ENCODE assay signal across 29 mouse cellular contexts in the genomic region with DNA sequence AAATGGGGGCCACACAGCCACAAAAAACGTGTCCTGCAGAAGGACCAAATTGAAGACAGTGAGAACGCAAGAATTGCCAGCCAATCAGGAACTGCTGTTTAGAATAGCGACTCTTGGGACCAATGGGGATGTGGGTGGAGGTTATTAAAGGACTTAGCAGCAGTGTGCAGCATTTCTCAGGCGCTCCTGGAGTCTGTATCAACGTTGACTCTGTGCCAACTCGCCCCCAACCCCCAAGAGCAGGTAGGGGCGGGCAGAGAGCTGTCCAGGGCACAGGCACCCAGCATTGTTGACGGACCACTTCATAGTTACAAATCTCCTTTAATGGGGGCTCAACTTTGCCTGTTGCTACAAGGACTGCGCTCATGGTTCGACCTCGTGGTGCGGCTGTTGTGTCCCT. TPM values are rescaled to one million over a fixed set of nuclear protein-coding genes. Genes with fewer than 3 reads are reported as not detected.
A peak's percentile ranks its signal among the peaks of the same experiment; 100 is the strongest.
DNase-seq lines count a peak whose midpoint lies in the region; ATAC-seq and TF ChIP-seq lines count a peak whose summit lies in the region.
"Had no signal": no experiment of that assay in that cellular context is flagged by ENCODE, and none has a peak within 500 bp of the region (broad histone marks: within the 10 kb centered on the region; RNA-seq: fewer than 3 reads in every experiment).

No protein-coding gene starts in this region.

- TF ChIP-seq EP300 in ES-Bruce4 (IDR thresholded peaks at IDR 0.05; ENCODE audit: insufficient read depth, low read depth, low read length): no peak

- peak overlapping the region; percentile 81 for H3K27ac ChIP-seq in midbrain, embryonic 10.5 days (replicated peaks)
- H3K27ac ChIP-seq in midbrain, embryonic 14.5 days (replicated peaks; ENCODE audit: low read depth, low read length): no peak overlapping the region
- no peak overlapping the region for H3K27ac ChIP-seq in ES-Bruce4 (ENCODE audit: insufficient read depth, low read length)
- 0 out of 2 replicates have a peak overlapping the region, but pooled peaks have one; percentile 10 for H3K27ac ChIP-seq in embryonic facial prominence, embryonic 10.5 days (replicated peaks)
- H3K27ac ChIP-seq: forebrain, embryonic 10.5 days; forebrain, embryonic 13.5 days; heart, embryonic 15.5 days; hindbrain, embryonic 14.5 days had no signal

- no peak for DNase-seq in midbrain, embryonic 10.5 days (ENCODE audit: low spot score)
- DNase-seq in midbrain, embryonic 14.5 days: no peak
- DNase-seq in MEL-GATA-1-ER (ENCODE audit: extremely low read depth, low read depth): peak; percentile 95
- DNase-seq in embryonic facial prominence, embryonic 10.5 days (ENCODE audit: low spot score): no peak
- no peak for DNase-seq in layer of hippocampus, adult 8-10 months (ENCODE audit: low spot score in 2 of 2)
- no peak for DNase-seq in thymus, adult 18-20 months
- DNase-seq: adrenal gland, adult 2 months; adrenal gland, postnatal 14 days; B cell, adult 2 months; cerebellum, adult 11-12 months; cerebellum, adult 8-10 months; cerebellum, postnatal 10 days; cerebellum, postnatal 36 days; embryo, embryonic 11 days; gastrocnemius, postnatal 10 days; gastrocnemius, postnatal 36 days; heart, adult 11 months; heart, postnatal 10 days; heart, postnatal 36 days had no signal

- H3K36me3 ChIP-seq in midbrain, embryonic 10.5 days: peaks cover 7% of the 10 kb centered on the region; the same call in 1 of the 2 replicates
- H3K36me3 ChIP-seq in midbrain, embryonic 14.5 days (ENCODE audit: control insufficient read depth, insufficient read depth, low read length): no peaks in the 10 kb centered on the region
- no peaks in the 10 kb centered on the region for H3K36me3 ChIP-seq in ES-Bruce4 (ENCODE audit: control insufficient read depth, insufficient read depth, low read length, poor library complexity, severe bottlenecking)
- H3K36me3 ChIP-seq in embryonic facial prominence, embryonic 10.5 days (replicated peaks): peaks cover 13% of the 10 kb centered on the region
- H3K36me3 ChIP-seq: G1E; heart, embryonic 12.5 days; heart, embryonic 15.5 days had no signal

- TF ChIP-seq POLR2A in ES-Bruce4 (IDR thresholded peaks at IDR 0.05; ENCODE audit: insufficient read depth, low read length): peak; percentile 37

- no peak overlapping the region for H3K4me2 ChIP-seq in midbrain, embryonic 14.5 days (ENCODE audit: low read length)
- H3K4me2 ChIP-seq: forebrain, embryonic 13.5 days; heart, embryonic 12.5 days; heart, embryonic 15.5 days; hindbrain, embryonic 14.5 days had no signal

- no peak for TF ChIP-seq CTCF in ES-Bruce4 (IDR thresholded peaks at IDR 0.05; ENCODE audit: low read depth, low read length)

- H3K4me3 ChIP-seq in midbrain, embryonic 10.5 days: no peak overlapping the region
- no peak overlapping the region for H3K4me3 ChIP-seq in midbrain, embryonic 14.5 days (replicated peaks; ENCODE audit: low read depth, low read length)
- H3K4me3 ChIP-seq in ES-Bruce4 (ENCODE audit: low read depth, low read length): peak overlapping the region; percentile 66
- no peak overlapping the region for H3K4me3 ChIP-seq in embryonic facial prominence, embryonic 10.5 days
- H3K4me3 ChIP-seq: forebrain, embryonic 10.5 days; forebrain, embryonic 13.5 days; heart, embryonic 12.5 days; heart, embryonic 15.5 days had no signal

- H3K9ac ChIP-seq in midbrain, embryonic 14.5 days (replicated peaks; ENCODE audit: low read length): no peak overlapping the region
- H3K9ac ChIP-seq in ES-Bruce4 (ENCODE audit: low read depth, poor library complexity, severe bottlenecking): no peak overlapping the region
- H3K9ac ChIP-seq: forebrain, embryonic 13.5 days; heart, embryonic 12.5 days; heart, embryonic 15.5 days; hindbrain, embryonic 14.5 days had no signal

- 92% methylated on average over 12 of the region's 12 CpGs for WGBS in midbrain, embryonic 10.5 days
- WGBS in midbrain, embryonic 14.5 days: 93% methylated on average over 12 of the region's 12 CpGs
- 90% methylated on average over 12 of the region's 12 CpGs for WGBS in embryonic facial prominence, embryonic 10.5 days

- peaks cover 53% of the 10 kb centered on the region for H3K4me1 ChIP-seq in midbrain, embryonic 10.5 days
- H3K4me1 ChIP-seq in midbrain, embryonic 14.5 days (ENCODE audit: control insufficient read depth, insufficient read depth, low read length): peaks cover 12% of the 10 kb centered on the region
- peaks cover 10% of the 10 kb centered on the region for H3K4me1 ChIP-seq in ES-Bruce4 (ENCODE audit: control insufficient read depth, insufficient read depth, low read length)
- peaks cover 44% of the 10 kb centered on the region for H3K4me1 ChIP-seq in embryonic facial prominence, embryonic 10.5 days

- peaks cover 27% of the 10 kb centered on the region for H3K9me3 ChIP-seq in midbrain, embryonic 10.5 days (replicated peaks)
- H3K9me3 ChIP-seq in midbrain, embryonic 14.5 days (ENCODE audit: control insufficient read depth, low read length): peaks cover 20% of the 10 kb centered on the region
- H3K9me3 ChIP-seq in ES-Bruce4 (replicated peaks; ENCODE audit: control insufficient read depth, insufficient read depth, low read length, poor library complexity, severe bottlenecking): peaks cover 11% of the 10 kb centered on the region; the same call in 1 of the 2 replicates
- peaks cover 17% of the 10 kb centered on the region for H3K9me3 ChIP-seq in embryonic facial prominence, embryonic 10.5 days
- H3K9me3 ChIP-seq: G1E; heart, embryonic 15.5 days had no signal

- ATAC-seq in midbrain, embryonic 14.5 days (ENCODE audit: low FRiP score, low TSS enrichment): no peak
- ATAC-seq: forebrain, embryonic 13.5 days; forebrain, embryonic 16.5 days; intestine, postnatal 0 days had no signal

- peaks cover 87% of the 10 kb centered on the region for H3K27me3 ChIP-seq in midbrain, embryonic 10.5 days (ENCODE audit: low read depth, poor library complexity, severe bottlenecking)
- H3K27me3 ChIP-seq in midbrain, embryonic 14.5 days (ENCODE audit: control insufficient read depth, insufficient read depth, low read length): peaks cover 20% of the 10 kb centered on the region; the same call in 1 of the 2 replicates
- H3K27me3 ChIP-seq in ES-Bruce4 (ENCODE audit: control insufficient read depth, insufficient read depth, low read length, poor library complexity, severe bottlenecking): no peaks in the 10 kb centered on the region
- H3K27me3 ChIP-seq in embryonic facial prominence, embryonic 10.5 days (replicated peaks; ENCODE audit: low read depth, poor library complexity, severe bottlenecking): peaks cover 32% of the 10 kb centered on the region; the same call in 1 of the 2 replicates
- H3K27me3 ChIP-seq: CH12.LX; forebrain, embryonic 13.5 days; heart, embryonic 15.5 days had no signal

RNA-seq across cellular contexts. Expression of gene Spry1, which starts 28.9 kb away (rescaled TPM):
- polyA plus RNA-seq in midbrain, embryonic 10.5 days (2016; fragmentation: Nextera tagmentation; extraction: Ambion mirVana): 18.2 and 19.6 TPM in 2 replicates
- polyA plus RNA-seq in midbrain, embryonic 14.5 days (2014; fragmentation: Nextera tagmentation; extraction: Ambion mirVana): 7.1 and 7.2 TPM in 2 replicates
- polyA plus RNA-seq in ES-Bruce4 (2011; ENCODE audit: insufficient read depth, insufficient read length, low read depth, missing spikeins): 30.1 and 30.5 TPM in 2 replicates
- 17.9 and 18.4 TPM in 2 replicates for polyA plus RNA-seq in embryonic facial prominence, embryonic 10.5 days (2016; fragmentation: Nextera tagmentation; extraction: Ambion mirVana)
- 10 to 100 TPM in 2 of 4 experiments, 1 to 10 TPM in 2; 9.0 to 13.6 (median 10.1) TPM for total RNA-seq in layer of hippocampus, adult 8-10 months (2022)
- total RNA-seq: CH12.LX had no signal

RNA-seq across cellular contexts. Expression of gene Gm5148, which starts 55.6 kb away (rescaled TPM):
- polyA plus RNA-seq in midbrain, embryonic 10.5 days (2016; fragmentation: Nextera tagmentation; extraction: Ambion mirVana): 2.6 and 2.9 TPM in 2 replicates
- polyA plus RNA-seq in midbrain, embryonic 14.5 days (2014; fragmentation: Nextera tagmentation; extraction: Ambion mirVana): 12.9 and 18.5 TPM in 2 replicates
- polyA plus RNA-seq in ES-Bruce4 (2011; ENCODE audit: insufficient read depth, insufficient read length, low read depth, missing spikeins): 3.0 and 3.1 TPM in 2 replicates
- 3.1 and 4.1 TPM in 2 replicates for polyA plus RNA-seq in embryonic facial prominence, embryonic 10.5 days (2016; fragmentation: Nextera tagmentation; extraction: Ambion mirVana)
- 1 to 10 TPM; 4.3 to 5.8 (median 4.8) TPM for total RNA-seq in layer of hippocampus, adult 8-10 months (2022)
- total RNA-seq: adrenal gland, postnatal 14 days; gastrocnemius, postnatal 36 days had no signal

Comparison
In these comparisons a context has a peak if more than half of its experiments do, and no peak if none do; other contexts are left out.
1. H3K27ac ChIP-seq: peak in midbrain, embryonic 10.5 days (single experiment) and embryonic facial prominence, embryonic 10.5 days (single experiment); none in midbrain, embryonic 14.5 days (single experiment) and ES-Bruce4 (single experiment).